Mouse (Mus musculus) heart, postnatal 4 days (tissue): ENCODE measurements around the gene Glrx5. TPM values are rescaled to one million over a fixed set of nuclear protein-coding genes. Genes with fewer than 3 reads are reported as not detected.

Experiments
- DNase-seq: peaks from one replicate; pipeline ENCODE4 v3.0.0; 2021
- total RNA-seq, 2 experiments: library from RNA; stranded (reverse); gene quantifications; 2 replicates each; pipeline ENCODE4 v1.2.3; 2021

The Glrx5 gene
- total RNA-seq, 2 experiments from 2014 or later: 81.2 to 82.0 TPM

DNA sequence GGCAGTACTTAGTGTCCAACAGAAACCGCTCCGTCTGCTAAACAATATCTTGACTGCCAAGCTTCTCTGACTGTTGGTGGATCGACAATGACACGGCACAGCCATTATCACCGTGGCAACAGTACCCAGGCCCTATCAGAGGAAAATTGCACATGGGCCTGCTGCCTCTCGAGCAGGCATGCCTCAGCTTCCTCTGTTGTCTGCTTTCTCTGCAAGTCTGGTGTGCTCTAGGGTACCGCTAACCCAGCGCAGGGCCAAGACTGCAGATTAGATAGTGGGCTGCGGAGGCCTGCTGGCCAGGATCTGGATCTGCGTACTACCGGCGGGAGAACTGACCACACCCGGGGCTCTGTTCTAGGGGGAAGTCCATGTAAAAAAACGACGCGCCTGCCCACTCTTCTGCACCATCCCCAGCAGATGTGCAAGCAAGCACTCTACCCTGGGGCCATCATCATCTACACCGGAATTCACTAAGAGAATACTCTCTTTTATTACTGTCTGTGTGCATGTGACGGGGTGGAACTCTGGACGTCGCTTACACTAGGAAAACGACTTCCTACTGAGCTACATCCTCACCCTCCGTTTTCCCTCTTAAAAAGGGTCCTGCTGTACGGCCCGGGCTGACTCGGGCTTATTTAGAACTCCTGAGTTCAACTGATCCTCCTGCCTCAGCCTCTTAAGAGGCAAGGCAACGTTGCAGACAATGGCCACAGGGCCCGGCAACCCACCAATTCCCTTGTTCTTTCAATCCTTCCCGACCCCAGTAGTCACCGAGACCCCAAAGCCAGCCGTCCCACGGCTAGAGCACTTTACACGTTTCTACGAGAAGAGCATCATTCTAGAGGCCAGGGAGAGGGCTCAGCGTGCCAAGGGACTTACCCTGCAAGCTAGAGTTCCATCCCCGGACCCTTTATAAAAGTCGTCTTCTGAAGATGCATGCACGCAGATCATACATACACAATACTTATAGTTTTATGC is 1.1 kb upstream of the Glrx5 start:
- DNase-seq: no peak

DNA sequence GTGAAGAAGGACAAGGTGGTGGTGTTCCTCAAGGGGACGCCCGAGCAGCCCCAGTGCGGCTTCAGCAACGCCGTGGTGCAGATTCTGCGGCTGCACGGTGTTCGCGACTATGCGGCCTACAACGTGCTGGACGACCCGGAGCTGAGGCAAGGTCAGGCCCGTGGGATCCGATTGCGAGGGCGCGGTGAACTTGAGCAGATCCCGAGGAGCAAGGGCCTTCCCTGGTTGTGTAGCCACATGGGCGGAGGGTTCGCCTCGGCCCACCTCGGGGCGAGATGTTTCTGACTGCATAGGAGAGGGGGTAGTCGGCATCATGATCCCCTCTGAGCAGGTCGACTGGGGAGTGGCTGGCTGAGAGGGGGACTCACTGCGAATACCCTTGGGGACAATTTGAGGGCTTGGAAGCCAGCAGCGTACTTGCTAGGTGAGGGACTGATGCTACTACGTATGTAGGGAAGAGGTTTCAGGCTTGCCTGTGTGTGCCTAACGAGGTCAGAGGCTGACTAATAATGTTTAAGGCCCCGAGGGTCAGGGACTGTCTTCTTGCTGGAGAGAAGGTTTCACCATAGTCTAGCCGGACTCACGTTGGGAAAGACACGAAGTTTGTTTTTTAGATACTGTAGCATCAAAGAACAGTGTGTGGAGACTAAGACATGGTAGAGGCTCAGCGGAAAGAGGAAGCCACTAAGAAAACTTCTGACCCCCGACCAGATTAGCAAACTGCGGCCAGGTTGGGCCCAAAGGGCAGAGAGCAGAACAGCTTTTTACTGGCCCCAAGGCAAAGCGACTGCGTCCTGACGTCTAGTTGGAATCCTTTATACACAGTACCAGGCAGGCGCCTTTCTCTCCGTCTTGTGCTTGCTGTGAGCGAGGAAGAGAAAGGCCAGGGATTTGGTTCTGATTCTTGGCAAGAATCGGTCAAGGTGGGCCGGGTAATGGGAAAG is 616 bp downstream of the Glrx5 start:
- no peak for DNase-seq

- DNase-seq: no peak
Observed at GRCm38 (mm10) chr12:105034130-105034769, 1.8 kb downstream of the Glrx5 start.

DNA sequence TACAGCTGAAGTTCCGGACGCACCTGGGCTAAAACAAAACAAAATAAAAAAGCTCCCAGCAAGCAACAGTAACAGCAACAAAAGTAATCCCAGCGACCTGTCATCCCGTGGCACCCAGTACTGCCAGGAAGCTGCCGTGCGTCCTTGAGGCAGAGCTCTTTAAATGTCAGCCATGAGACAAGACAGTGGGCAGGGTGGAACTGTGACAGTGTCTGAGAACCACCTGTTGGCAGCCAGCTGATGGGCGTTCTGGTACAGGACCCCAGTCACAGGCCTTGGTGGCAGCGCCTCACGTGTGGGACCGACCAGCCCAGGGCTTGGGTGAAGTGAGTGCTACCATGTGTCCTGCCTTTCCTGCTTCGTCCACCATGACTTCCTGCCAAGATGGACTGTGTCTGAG is 5.7 kb downstream of the Glrx5 start:
- no peak for DNase-seq

DNA sequence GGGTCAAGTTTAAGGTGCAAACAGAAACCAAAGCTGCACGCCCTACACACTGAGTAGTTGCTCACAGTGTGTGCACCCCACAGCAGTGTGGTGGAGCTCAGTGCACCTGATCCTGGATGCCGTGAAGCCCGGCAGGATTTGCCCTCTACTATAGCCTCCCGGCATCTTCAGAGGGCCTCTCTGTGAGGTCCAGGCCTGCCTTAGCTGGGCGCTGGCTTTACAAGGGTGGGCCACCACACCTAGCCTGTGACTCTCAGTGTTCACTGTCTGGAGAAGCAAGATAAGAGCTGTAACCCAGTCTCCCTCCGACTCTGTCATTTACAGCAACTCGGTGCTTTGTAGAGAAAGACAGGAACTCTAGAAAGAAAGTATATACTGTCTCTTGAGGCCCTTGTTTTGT is 6.4 kb downstream of the Glrx5 start:
- no peak for DNase-seq

DNA sequence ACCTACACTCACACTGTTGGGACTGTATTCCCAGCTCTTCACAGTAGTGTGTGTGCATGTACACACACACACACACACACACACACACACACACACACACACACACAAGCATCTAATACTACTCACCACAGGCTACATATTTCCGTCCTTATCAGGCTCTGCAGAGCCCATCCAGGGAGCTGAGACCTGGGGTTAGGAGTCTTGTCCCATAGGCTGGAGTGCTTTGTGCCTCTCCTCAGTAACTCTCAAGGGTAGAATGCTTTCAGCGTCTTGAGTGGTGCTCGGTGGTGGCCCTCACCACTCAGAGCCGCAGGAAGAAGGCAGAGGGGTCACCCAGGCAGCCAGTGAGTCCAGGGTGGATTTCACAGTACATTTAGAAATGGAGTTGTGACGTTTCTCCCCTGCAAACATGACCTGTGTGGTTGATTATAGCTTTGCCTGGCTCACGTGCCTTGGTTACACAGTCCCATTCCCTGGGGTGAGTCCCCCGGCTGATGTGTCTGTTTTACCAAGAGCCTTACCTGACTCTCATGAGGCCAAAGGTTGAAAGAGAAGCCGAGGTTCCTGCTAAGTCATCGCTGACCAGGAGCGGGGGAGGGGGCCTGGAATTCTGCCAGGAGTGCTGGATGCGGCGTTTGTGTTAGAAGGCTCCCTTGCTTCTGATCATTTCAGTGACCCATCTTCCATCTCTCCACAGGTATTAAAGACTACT is 7.2 kb downstream of the Glrx5 start:
- DNase-seq: peak; percentile 34

DNA sequence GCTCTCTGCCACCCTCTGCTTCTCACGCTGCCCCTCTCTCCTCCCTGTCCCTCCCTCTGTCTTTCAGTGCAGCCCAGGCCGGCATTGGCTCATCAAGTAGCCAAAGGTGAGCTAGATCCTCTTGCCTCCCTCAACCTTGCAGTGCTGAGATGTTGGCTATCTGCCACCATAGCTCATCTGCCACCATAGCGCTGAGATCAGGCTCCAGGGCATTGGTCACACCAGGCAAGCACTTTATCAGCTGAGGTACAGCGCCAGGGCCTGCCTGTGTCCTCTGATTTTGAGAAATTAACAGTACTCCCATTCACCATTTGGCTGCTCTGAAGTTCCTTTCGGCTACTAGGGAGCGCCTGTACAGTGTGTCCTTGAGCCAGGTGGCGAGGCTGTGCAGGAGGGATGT is 8.5 kb downstream of the Glrx5 start:
- DNase-seq: no peak

DNA sequence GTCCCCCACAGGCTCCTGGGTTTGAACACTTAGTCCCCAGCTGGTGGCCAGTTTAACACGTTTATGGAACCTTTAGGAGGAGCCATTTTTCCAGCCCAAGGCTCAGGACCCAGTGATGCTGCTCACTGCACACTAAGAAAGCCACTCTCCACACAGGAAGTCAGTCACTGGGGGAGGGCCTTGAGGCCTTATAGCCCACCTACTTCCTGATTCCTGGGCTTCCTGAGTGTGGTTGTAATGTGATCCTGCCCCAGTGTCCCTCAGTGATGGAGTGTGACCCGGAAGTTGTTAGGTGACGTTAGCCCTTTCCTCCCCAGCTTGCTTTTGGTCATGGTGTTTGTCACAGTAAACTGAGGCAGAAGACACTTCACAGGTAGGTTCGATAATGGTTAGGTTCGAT is 10.6 kb downstream of the Glrx5 start:
- no peak for DNase-seq

GRCm38 (mm10) chr12:105044775-105045174 is 12.3 kb downstream of the Glrx5 start:
- no peak for DNase-seq

DNA sequence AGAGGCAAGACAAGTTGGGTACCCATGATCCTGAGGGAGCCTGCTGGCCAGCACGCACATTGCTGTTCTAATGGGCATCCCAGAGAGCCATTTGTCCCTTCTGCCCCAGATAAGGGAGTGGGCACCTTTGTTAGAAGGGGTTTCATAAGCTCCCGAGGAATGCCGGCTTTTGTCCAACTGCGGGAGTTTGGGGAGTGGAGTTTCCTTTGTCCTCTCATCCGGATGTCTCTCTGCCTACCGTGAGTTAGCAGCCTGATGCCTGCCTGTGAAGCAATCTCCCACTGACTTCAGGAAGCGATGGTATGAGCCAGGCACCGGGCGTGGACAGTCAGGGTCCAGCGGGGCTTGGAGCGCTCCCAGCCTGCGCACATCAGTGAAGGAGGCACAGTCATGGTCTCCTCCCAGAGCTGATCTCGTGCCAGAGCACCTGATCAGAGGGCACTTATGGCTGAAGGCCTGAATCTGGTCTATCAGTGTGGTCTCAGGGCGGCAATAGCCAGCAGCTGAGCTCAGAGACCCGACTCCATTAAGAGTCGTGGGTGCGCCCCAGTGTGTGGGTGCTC is 15.9 kb downstream of the Glrx5 start:
- no peak for DNase-seq

DNA sequence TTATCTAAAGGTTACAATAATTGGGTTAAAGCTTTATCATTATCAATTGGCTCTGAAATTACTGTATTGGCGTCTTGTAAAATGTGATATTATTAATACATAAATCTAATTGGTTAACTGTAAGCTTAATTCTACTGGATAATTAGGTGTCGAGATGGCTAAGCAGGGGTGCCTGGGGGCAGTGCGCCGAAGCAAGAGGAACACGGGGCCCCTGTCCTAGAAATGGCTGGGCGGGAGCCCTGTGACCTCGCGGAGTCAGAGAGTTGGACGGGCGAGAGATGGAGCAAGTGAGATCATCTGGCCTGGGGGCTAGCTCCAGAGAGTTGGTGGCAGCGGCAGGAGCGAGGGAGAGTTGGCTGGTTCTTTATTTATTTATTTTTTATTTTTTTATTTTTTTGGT is 17.3 kb downstream of the Glrx5 start:
- DNase-seq: no peak

- peak; percentile 67 for DNase-seq
Observed at GRCm38 (mm10) chr12:105050898-105051297, 18.4 kb downstream of the Glrx5 start.

DNA sequence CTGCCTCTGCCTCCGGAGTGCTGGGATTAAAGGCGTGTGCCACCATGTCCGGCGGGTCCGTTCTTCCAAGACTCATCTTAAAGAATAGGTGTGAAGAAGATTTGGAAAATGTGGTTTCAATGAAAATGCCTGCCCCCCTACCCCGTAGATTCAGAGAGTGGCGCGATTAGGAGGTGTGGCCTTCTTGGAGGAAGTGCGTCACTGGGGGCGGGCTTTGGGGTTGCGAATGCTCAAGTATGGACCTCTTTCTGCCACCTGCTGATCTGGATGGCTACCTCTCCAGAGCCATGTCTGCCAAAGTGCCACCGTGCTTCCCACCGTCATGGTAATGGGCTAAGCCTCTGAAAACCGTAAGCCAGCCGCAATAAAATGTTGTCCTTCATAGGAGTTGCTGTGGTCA is 21.6 kb downstream of the Glrx5 start:
- DNase-seq: no peak

- no peak for DNase-seq
Observed at GRCm38 (mm10) chr12:105055308-105055707, 22.8 kb downstream of the Glrx5 start.

DNA sequence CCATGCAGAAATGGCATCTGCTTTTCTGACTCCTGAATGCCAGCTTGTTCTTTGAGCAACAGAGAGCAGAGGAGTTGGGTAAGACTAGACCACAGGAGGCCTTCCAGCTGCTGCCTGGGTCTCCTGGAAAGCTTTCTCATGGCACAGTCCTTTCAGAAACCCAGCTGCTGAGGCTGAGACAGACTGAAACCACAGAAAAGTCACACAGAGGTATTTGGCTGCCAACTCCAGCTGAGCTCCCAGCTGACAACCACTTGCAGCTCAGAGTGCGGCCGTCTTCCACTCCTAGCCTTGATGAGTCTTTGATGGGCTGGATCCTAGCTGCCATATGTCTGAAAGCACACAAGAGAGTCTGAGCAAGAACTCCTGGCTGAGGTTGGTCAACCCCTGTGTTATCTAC is 27.5 kb downstream of the Glrx5 start:
- DNase-seq: no peak

DNA sequence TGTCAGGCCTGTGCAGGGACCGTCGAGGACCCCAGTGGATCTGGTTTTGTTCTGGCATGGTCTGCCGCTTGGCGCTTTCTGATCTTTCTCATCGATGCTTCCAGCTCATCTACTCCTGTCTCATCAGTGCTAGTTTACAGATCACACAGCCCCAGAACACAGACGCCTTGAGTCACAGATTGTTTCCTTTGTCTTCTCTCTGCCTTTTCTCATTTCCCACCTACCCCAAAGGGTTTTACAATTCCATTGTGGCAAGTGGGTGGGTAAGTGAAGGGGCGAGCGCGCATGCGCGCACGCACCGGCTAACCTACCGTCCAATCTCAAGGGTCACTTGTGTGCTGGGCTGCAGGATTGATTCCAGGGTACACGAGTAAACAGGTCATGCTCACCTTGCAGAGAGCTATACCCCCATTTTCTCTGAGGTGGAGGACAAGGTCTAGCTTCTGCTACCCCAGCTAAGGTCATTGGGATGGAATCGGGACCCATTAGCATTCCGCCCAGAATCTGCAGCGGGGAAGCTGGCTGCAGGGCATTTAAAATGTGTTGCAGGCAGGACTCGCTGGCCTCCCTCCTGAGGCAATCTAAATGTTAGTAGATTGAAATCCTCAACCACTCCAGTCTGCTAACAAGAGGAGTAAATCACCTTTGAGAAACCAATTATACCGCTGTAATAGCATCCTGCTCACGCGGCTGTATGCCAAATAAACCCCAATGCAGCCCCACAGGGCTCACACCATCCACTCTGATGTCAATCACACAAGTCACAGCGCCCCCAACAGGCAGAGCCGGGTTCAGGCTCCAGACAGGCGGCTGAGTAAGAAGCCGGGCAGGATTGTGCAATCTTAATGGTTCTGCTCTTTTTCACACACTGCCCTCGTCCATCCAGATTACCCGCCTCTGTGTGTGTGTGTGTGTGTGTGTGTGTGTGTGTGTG is 31.0 kb downstream of the Glrx5 start:
- no peak for DNase-seq

DNA sequence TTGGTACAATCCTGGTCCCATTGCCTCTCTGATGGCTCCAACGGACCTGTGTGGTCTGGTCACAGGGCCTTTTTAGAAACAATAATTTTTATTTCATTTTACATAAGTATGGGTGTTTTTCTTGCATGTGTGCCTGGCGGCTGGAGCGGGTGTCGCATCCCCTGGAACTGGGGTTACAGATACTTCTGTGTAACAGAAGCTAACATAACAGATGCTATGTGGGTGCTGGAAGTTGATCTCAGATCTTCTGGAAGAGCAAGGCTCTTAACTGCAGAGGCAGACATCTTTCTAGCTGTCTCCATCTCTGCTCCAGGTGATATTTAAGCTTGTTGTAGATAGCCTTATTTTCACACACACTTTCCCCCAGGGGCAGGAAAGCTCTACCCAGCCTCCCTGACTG is 31.7 kb downstream of the Glrx5 start:
- DNase-seq: no peak

- no peak for DNase-seq
Observed at GRCm38 (mm10) chr12:105065119-105065518, 32.6 kb downstream of the Glrx5 start.

- no peak for DNase-seq
Observed at GRCm38 (mm10) chr12:105066523-105066922, 34.0 kb downstream of the Glrx5 start.

DNA sequence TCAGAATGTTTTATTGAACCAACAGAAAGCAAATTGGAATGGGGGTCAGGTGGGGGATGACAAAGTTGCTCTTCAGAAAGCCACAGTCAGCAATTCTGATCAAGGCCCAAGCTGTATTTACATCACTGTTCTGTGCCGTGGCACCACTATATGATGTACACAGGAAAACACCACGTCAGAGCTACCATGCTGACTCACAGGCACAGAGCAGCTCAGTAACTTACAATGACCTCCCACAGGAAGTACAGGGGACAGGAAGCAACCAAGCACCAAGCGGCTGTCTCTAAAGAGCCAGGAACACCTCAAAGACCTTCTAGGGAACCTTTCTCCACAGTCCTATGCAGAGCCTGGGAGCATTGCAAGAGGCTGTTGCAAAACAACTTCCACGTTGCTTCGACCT is 36.4 kb downstream of the Glrx5 start:
- no peak for DNase-seq

DNA sequence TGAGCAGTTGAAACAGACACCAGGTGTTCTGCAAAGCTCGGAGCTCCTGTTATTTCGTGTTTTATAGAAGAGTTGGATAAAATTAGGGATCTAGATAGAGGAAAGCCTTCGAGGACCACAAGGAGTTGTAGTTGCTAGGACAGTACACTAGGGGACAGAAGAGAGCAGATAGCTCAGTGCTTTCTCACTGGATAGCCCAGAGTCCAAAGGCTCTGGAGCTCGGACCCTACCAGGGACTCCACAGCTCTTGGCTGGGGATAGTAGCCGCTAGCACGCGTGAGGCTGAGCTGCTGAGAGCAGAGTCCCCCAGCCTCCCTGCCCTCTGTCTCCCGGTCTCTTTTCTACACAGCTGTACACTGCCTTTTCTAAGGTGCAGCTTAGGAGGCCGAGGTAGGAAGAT is 41.2 kb downstream of the Glrx5 start:
- peak; percentile 37 for DNase-seq
